Mouse (Mus musculus): ENCODE data around the gene Gm6408. TPM values are rescaled to one million over a fixed set of nuclear protein-coding genes. Genes with fewer than 3 reads are reported as not detected.
"Not testable (repeated sequence)": the region's sequence is repeated elsewhere in the genome, so short reads cannot be mapped to it uniquely, and the experiment has no call there.

Gm6408 gene
- polyA plus RNA-seq, 1 experiment: not detected

GRCm38 (mm10) chr5:146525501-146525900 lies 43.7 kb downstream of the Gm6408 start, which contains the start of gene Gm3404:
Gene Gm3404, plus strand, starts transcription at chr5:146525801.
- not testable (repeated sequence) for H3K79me3 ChIP-seq (ENCODE audit: low read depth); H3K79me2 ChIP-seq (ENCODE audit: control insufficient read depth, insufficient read depth); H3ac ChIP-seq (ENCODE audit: control insufficient read depth, insufficient read length, low read depth); H3K36me3 ChIP-seq (ENCODE audit: control insufficient read depth, insufficient read depth); H3K27me3 ChIP-seq (ENCODE audit: control insufficient read depth, insufficient read depth, insufficient read length); H3K4me3 ChIP-seq (ENCODE audit: insufficient read depth, poor library complexity, severe bottlenecking)

Other genes with a start within 250 kb of the Gm6408 start
- gene Wasf3, start 97.0 kb upstream of the Gm6408 start, polyA plus RNA-seq (2012; fragmentation: generic; extraction: Trizol): not detected
- not detected for gene Gm6370, start 9.4 kb downstream of the Gm6408 start, polyA plus RNA-seq (2012; fragmentation: generic; extraction: Trizol)
- gene 4930449I24Rik, start 20.4 kb downstream of the Gm6408 start, polyA plus RNA-seq (2012; fragmentation: generic; extraction: Trizol): not detected
- not detected for gene Gm3402, start 32.2 kb downstream of the Gm6408 start, polyA plus RNA-seq (2012; fragmentation: generic; extraction: Trizol)
- gene Gm3404, start 43.8 kb downstream of the Gm6408 start, polyA plus RNA-seq (2012; fragmentation: generic; extraction: Trizol): not detected
- not detected for gene Gm3409, start 55.7 kb downstream of the Gm6408 start, polyA plus RNA-seq (2012; fragmentation: generic; extraction: Trizol)
- gene Gm3415, start 74.2 kb downstream of the Gm6408 start, polyA plus RNA-seq (2012; fragmentation: generic; extraction: Trizol): not detected
- not detected for gene Gpr12, start 103.3 kb downstream of the Gm6408 start, polyA plus RNA-seq (2012; fragmentation: generic; extraction: Trizol)

Measured in C2C12 (cell line).